Mouse (Mus musculus) olfactory bulb, adult 2 months (tissue): ENCODE measurements at regions not wholly inside any gene's neighbourhood (a gene's known extent, or its start where the extent isn't known, plus 50 kb on each side); places are given as distances from the start of the nearest gene placed in this dataset.

ENCODE experiments used
- H3K27ac ChIP-seq: fragments of 200-500 bp; 2 replicates; pipeline ENCODE4 v1.5.1; 2012; ENCODE audit warnings: low read depth, low read length; ENCODE audit not compliant: insufficient read depth
- H3K4me1 ChIP-seq: fragments of 200-500 bp; 2 replicates; pipeline ENCODE4 v1.6.1; 2012; ENCODE audit warnings: low read length; ENCODE audit not compliant: control insufficient read depth, insufficient read depth
- H3K4me3 ChIP-seq: fragments of 200-500 bp; 2 replicates; pipeline ENCODE4 v1.5.1; 2012; ENCODE audit warnings: mild to moderate bottlenecking, low read depth, low read length, moderate library complexity; ENCODE audit not compliant: insufficient read depth
- CTCF ChIP-seq: fragments of 200-500 bp; IDR thresholded peaks from 2 replicates; pipeline ENCODE4 v1.5.1; 2012; ENCODE audit warnings: low read depth, mild to moderate bottlenecking, low read length, moderate library complexity; ENCODE audit not compliant: insufficient read depth
- POLR2A ChIP-seq: fragments of 200-500 bp; IDR thresholded peaks from 2 replicates; pipeline ENCODE4 v1.6.1; 2012; ENCODE audit warnings: mild to moderate bottlenecking, low read depth, low read length, moderate library complexity; ENCODE audit not compliant: insufficient read depth
- WGBS: fragments of 180-500 bp; shearing (Covaris S2); methylation state at CpG from one replicate; pipeline ENCODE4 v1.1.7; 2018; 5-methylcytosine and 5-hydroxymethylcytosine counted together

GRCm38 (mm10) chr9:84350223-84350622 lies 425.3 kb downstream of the Bckdhb start:
- H3K27ac ChIP-seq, result no peak overlapping the region
- TF ChIP-seq POLR2A (no peak), CTCF (no peak)
- no peaks in the 10 kb centered on the region for H3K4me1 ChIP-seq
- no peak overlapping the region for H3K4me3 ChIP-seq
- 61% methylated on average over 2 of the region's 2 CpGs for WGBS

- Histone ChIP-seq H3K4me1 (no peaks in the 10 kb centered on the region), H3K27ac (no peak overlapping the region), H3K4me3 (no peak overlapping the region)
- 62% methylated on average over 2 of the region's 2 CpGs for WGBS
- no peak for TF ChIP-seq POLR2A
- no peak for TF ChIP-seq CTCF
These were observed 429.5 kb downstream of the Bckdhb start for GRCm38 (mm10) chr9:84354409-84354808.

- no peak overlapping the region for H3K27ac ChIP-seq
- no peak overlapping the region for H3K4me3 ChIP-seq
- no peaks in the 10 kb centered on the region for H3K4me1 ChIP-seq
- no peak for TF ChIP-seq POLR2A
- no peak for TF ChIP-seq CTCF
- WGBS, result 94% methylated on average over 2 of the region's 2 CpGs
These were observed 431.2 kb downstream of the Bckdhb start for GRCm38 (mm10) chr9:84356167-84356566.

GRCm38 (mm10) chr9:84359879-84360278 lies 434.9 kb downstream of the Bckdhb start:
- H3K4me3 ChIP-seq, result no peak overlapping the region
- H3K27ac ChIP-seq, result no peak overlapping the region
- H3K4me1 ChIP-seq, result no peaks in the 10 kb centered on the region
- WGBS, result 40% methylated on average over 3 of the region's 3 CpGs
- TF ChIP-seq CTCF (no peak), POLR2A (no peak)

- Histone ChIP-seq H3K4me1 (no peaks in the 10 kb centered on the region), H3K4me3 (no peak overlapping the region), H3K27ac (no peak overlapping the region)
- TF ChIP-seq POLR2A (no peak), CTCF (no peak)
- WGBS, result 87% methylated on average over 4 of the region's 4 CpGs
These were observed 435.5 kb downstream of the Bckdhb start for GRCm38 (mm10) chr9:84360484-84360883.

GRCm38 (mm10) chr9:84363478-84363877 lies 438.5 kb downstream of the Bckdhb start:
- Histone ChIP-seq H3K4me3 (no peak overlapping the region), H3K27ac (no peak overlapping the region), H3K4me1 (no peaks in the 10 kb centered on the region)
- 95% methylated on average over 5 of the region's 5 CpGs for WGBS
- TF ChIP-seq CTCF (no peak), POLR2A (no peak)

- no peak for TF ChIP-seq POLR2A
- TF ChIP-seq CTCF, result no peak
- H3K27ac ChIP-seq, result no peak overlapping the region
- no peak overlapping the region for H3K4me3 ChIP-seq
- WGBS, result 40% methylated on average over 1 of the region's 1 CpGs
- no peaks in the 10 kb centered on the region for H3K4me1 ChIP-seq
These were observed 444.3 kb downstream of the Bckdhb start for GRCm38 (mm10) chr9:84369200-84369599.

GRCm38 (mm10) chr9:84370260-84370659 lies 445.3 kb downstream of the Bckdhb start:
- Histone ChIP-seq H3K27ac (no peak overlapping the region), H3K4me1 (no peaks in the 10 kb centered on the region), H3K4me3 (no peak overlapping the region)
- 68% methylated on average over 4 of the region's 4 CpGs for WGBS
- TF ChIP-seq POLR2A (no peak), CTCF (no peak)

- 83% methylated on average over 2 of the region's 2 CpGs for WGBS
- Histone ChIP-seq H3K4me1 (no peaks in the 10 kb centered on the region), H3K4me3 (no peak overlapping the region), H3K27ac (no peak overlapping the region)
- no peak for TF ChIP-seq POLR2A
- no peak for TF ChIP-seq CTCF
These were observed 450.8 kb downstream of the Bckdhb start for GRCm38 (mm10) chr9:84375746-84376145.

- no peak overlapping the region for H3K27ac ChIP-seq
- no peaks in the 10 kb centered on the region for H3K4me1 ChIP-seq
- TF ChIP-seq CTCF (no peak), POLR2A (no peak)
- WGBS, result 98% methylated on average over 6 of the region's 6 CpGs
- H3K4me3 ChIP-seq, result no peak overlapping the region
These were observed 451.7 kb downstream of the Bckdhb start for GRCm38 (mm10) chr9:84376621-84377020.
